Mouse (Mus musculus): ENCODE results near the gene Gm17469. TPM values are rescaled to one million over a fixed set of nuclear protein-coding genes. Genes with fewer than 3 reads are reported as not detected.

The Gm17469 gene
- not detected for polyA plus RNA-seq (2014; fragmentation: Illumina TruSeq; extraction: RNeasy Lipid Tissue Mini Kit (QIAGEN cat#74804); ENCODE audit: low replicate concordance)

GRCm38 (mm10) chrX:124629593-124629992 lies at the start of gene Gm17469:
Gene Gm17469 (plus strand): TSS chrX:124629893.

Other genes with a start within 250 kb of the Gm17469 start
- not detected for gene Gm17584, start 129.3 kb upstream of the Gm17469 start, polyA plus RNA-seq (2014; fragmentation: Illumina TruSeq; extraction: RNeasy Lipid Tissue Mini Kit (QIAGEN cat#74804); ENCODE audit: low replicate concordance)